Mouse (Mus musculus) bone marrow macrophage, adult 2 months (primary cell): Measurements from ENCODE around the gene Xrcc5.

Experiments used
- CTCF ChIP-seq: IDR thresholded peaks from 2 replicates; pipeline ENCODE4 v1.5.1; 2012; ENCODE audit warnings: low read depth, mild to moderate bottlenecking, low read length, moderate library complexity
- POLR2A ChIP-seq: IDR thresholded peaks from 2 replicates; pipeline ENCODE4 v1.6.1; 2012; ENCODE audit warnings: mild to moderate bottlenecking, low read depth, low read length, borderline replicate concordance

GRCm38 (mm10) chr1:72400616-72401015, 93.4 kb downstream of the Xrcc5 start:
- TF ChIP-seq POLR2A (no peak), CTCF (no peak)
